Comparison of ENCODE assay signal across 9 mouse cellular contexts in genomic region chr10:75684035-75685004, GRCm38 (mm10). TPM values are rescaled to one million over a fixed set of nuclear protein-coding genes. Genes with fewer than 3 reads are reported as not detected.
DNase-seq lines count a peak whose midpoint lies in the region; ATAC-seq and TF ChIP-seq lines count a peak whose summit lies in the region.
"Had no signal": no experiment of that assay in that cellular context is flagged by ENCODE, and none has a peak within 500 bp of the region (broad histone marks: within the 10 kb centered on the region; RNA-seq: fewer than 3 reads in every experiment).

No protein-coding gene starts in this region.

- no peaks in the 10 kb centered on the region for H3K27me3 ChIP-seq in forebrain, embryonic 10.5 days (ENCODE audit: poor library complexity, severe bottlenecking)
- no peaks in the 10 kb centered on the region for H3K27me3 ChIP-seq in intestine, embryonic 16.5 days (replicated peaks; ENCODE audit: control insufficient read depth, insufficient read depth, low read length)
- H3K27me3 ChIP-seq in small intestine, adult 2 months (ENCODE audit: control insufficient read depth, insufficient read depth, low read length), result no peaks in the 10 kb centered on the region
- H3K27me3 ChIP-seq in heart, adult 2 months (ENCODE audit: control insufficient read depth, insufficient read depth, low read length), result no peaks in the 10 kb centered on the region
- H3K27me3 ChIP-seq: limb, embryonic 12.5 days had no signal

- intact Hi-C loops in heart, adult 2 months (cut with DNase I), result no loop called here

- no peak for TF ChIP-seq EP300 in heart, adult 2 months (IDR thresholded peaks at IDR 0.05; ENCODE audit: insufficient read depth, low read depth, low read length)

- H3K4me3 ChIP-seq in forebrain, embryonic 10.5 days, result no peak overlapping the region
- no peak overlapping the region for H3K4me3 ChIP-seq in intestine, embryonic 16.5 days (ENCODE audit: low read length)
- H3K4me3 ChIP-seq in small intestine, adult 2 months (ENCODE audit: low read depth, low read length), result no peak overlapping the region
- H3K4me3 ChIP-seq in heart, adult 2 months, result no peak overlapping the region
- H3K4me3 ChIP-seq: limb, embryonic 12.5 days had no signal

- no peak for TF ChIP-seq POLR2A in small intestine, adult 2 months (IDR thresholded peaks at IDR 0.05; ENCODE audit: low read depth, low read length)
- TF ChIP-seq POLR2A in heart, adult 2 months (IDR thresholded peaks at IDR 0.05; ENCODE audit: insufficient read depth, low read depth, low read length), result no peak

- H3K4me2 ChIP-seq in intestine, embryonic 16.5 days (ENCODE audit: low read depth, low read length), result no peak overlapping the region
- H3K4me2 ChIP-seq: limb, embryonic 12.5 days had no signal

- H3K9me3 ChIP-seq in forebrain, embryonic 10.5 days, result no peaks in the 10 kb centered on the region
- no peaks in the 10 kb centered on the region for H3K9me3 ChIP-seq in intestine, embryonic 16.5 days (ENCODE audit: control insufficient read depth, low read length)
- H3K9me3 ChIP-seq: limb, embryonic 12.5 days had no signal

- peaks cover 98% of the 10 kb centered on the region for H3K36me3 ChIP-seq in forebrain, embryonic 10.5 days (replicated peaks)
- H3K36me3 ChIP-seq in intestine, embryonic 16.5 days (ENCODE audit: control insufficient read depth, insufficient read depth, low read length), result no peaks in the 10 kb centered on the region
- H3K36me3 ChIP-seq in small intestine, adult 2 months (ENCODE audit: control insufficient read depth, insufficient read depth, low read length), result peaks cover 30% of the 10 kb centered on the region
- no peaks in the 10 kb centered on the region for H3K36me3 ChIP-seq in heart, adult 2 months (ENCODE audit: control insufficient read depth, insufficient read depth, low read length)

- peak; percentile 38 for DNase-seq in NIH3T3 (ENCODE audit: low read depth)
- peak; percentile 68 for DNase-seq in forebrain, embryonic 10.5 days (ENCODE audit: extremely low spot score, low spot score)
- DNase-seq in thymus, adult 18-20 months, result no peak
- no peak for DNase-seq in heart, adult 2 months

- peaks cover 15% of the 10 kb centered on the region for H3K4me1 ChIP-seq in forebrain, embryonic 10.5 days
- peaks cover 5% of the 10 kb centered on the region; the same call in 1 of the 2 replicates for H3K4me1 ChIP-seq in intestine, embryonic 16.5 days (ENCODE audit: control insufficient read depth, insufficient read depth, low read length)
- peaks cover 8% of the 10 kb centered on the region; the same call in 1 of the 2 replicates for H3K4me1 ChIP-seq in small intestine, adult 2 months (ENCODE audit: control insufficient read depth, insufficient read depth, insufficient read length, low read length)
- H3K4me1 ChIP-seq in heart, adult 2 months (ENCODE audit: control insufficient read depth, insufficient read depth, low read length), result no peaks in the 10 kb centered on the region

- H3K9ac ChIP-seq in intestine, embryonic 16.5 days (ENCODE audit: low read depth, low read length), result no peak overlapping the region
- H3K9ac ChIP-seq in heart, adult 2 months (ENCODE audit: low read depth, low read length), result no peak overlapping the region
- H3K9ac ChIP-seq: limb, embryonic 12.5 days had no signal

- H3K79me2 ChIP-seq in heart, adult 2 months (replicated peaks; ENCODE audit: control insufficient read depth, insufficient read depth, low read length), result no peaks in the 10 kb centered on the region

- peak; percentile 91 for ATAC-seq in intestine, embryonic 16.5 days
- ATAC-seq in megakaryocyte, adult 5-6 weeks (ENCODE audit: poor library complexity, severe bottlenecking), result peak; percentile 62
- no peak for ATAC-seq in inflammation-experienced regulatory T-cells, adult 6 months

- 64% methylated on average over 12 of the region's 12 CpGs for WGBS in forebrain, embryonic 10.5 days
- 47% methylated on average over 12 of the region's 12 CpGs for WGBS in intestine, embryonic 16.5 days
- WGBS in small intestine, adult 2 months, result 48% methylated on average over 12 of the region's 12 CpGs
- 72% methylated on average over 12 of the region's 12 CpGs for WGBS in heart, adult 2 months

- no peak for TF ChIP-seq CTCF in small intestine, adult 2 months (IDR thresholded peaks at IDR 0.05; ENCODE audit: extremely low read depth, insufficient read length, insufficient replicate concordance, low read depth, low read length)
- TF ChIP-seq CTCF in heart, adult 2 months (IDR thresholded peaks at IDR 0.05), result no peak

- 0 out of 2 replicates have a peak overlapping the region, but pooled peaks have one; percentile 35 for H3K27ac ChIP-seq in forebrain, embryonic 10.5 days
- no peak overlapping the region for H3K27ac ChIP-seq in intestine, embryonic 16.5 days (ENCODE audit: low read length)
- H3K27ac ChIP-seq in small intestine, adult 2 months (ENCODE audit: insufficient read depth, low read depth, low read length), result peak overlapping the region; percentile 1; the same call in 1 of the 2 replicates
- no peak overlapping the region for H3K27ac ChIP-seq in heart, adult 2 months
- H3K27ac ChIP-seq: limb, embryonic 12.5 days had no signal

RNA-seq across cellular contexts. Expression of gene Susd2, which starts 40.5 kb away (rescaled TPM):
- polyA plus RNA-seq in forebrain, embryonic 10.5 days (2016; fragmentation: Nextera tagmentation; extraction: Ambion mirVana), result 0.99 and 1.0 TPM in 2 replicates
- polyA plus RNA-seq in intestine, embryonic 16.5 days (2015; fragmentation: Nextera tagmentation; extraction: Ambion mirVana), result 19.1 and 23.3 TPM in 2 replicates
- total RNA-seq in megakaryocyte, adult 5-6 weeks (2015), result 0.16 and 0.48 TPM in 2 replicates
- 0.33 and 0.49 TPM in 2 replicates for total RNA-seq in megakaryocyte, adult 5-6 weeks (2017)
- 19.1 and 261 TPM in 2 replicates for polyA plus RNA-seq in small intestine, adult 2 months (2012; rRNA removed)
- polyA plus RNA-seq in inflammation-experienced regulatory T-cells, adult 6 months (2017; shearing (Covaris generic)), result 10 to 100 TPM; 12.4 to 23.2 (median 19.2) TPM
- 1 to 10 TPM; 1.3 to 1.8 TPM for total RNA-seq in heart, adult 2 months (2021)
- polyA plus RNA-seq in heart, adult 2 months (2012; rRNA removed), result 4.3 TPM in 2 replicates

Comparison
In these comparisons a context has a peak if more than half of its experiments do, and no peak if none do; other contexts are left out.
1. DNase-seq: peak in NIH3T3 (single experiment) and forebrain, embryonic 10.5 days (single experiment); none in thymus, adult 18-20 months (0 of 2) and heart, adult 2 months (0 of 2).
2. H3K27ac ChIP-seq: peak in forebrain, embryonic 10.5 days (single experiment) and small intestine, adult 2 months (single experiment); none in intestine, embryonic 16.5 days (single experiment) and heart, adult 2 months (single experiment).